Mouse (Mus musculus): Measurements from ENCODE around the gene Gm9837. TPM values are rescaled to one million over a fixed set of nuclear protein-coding genes. Genes with fewer than 3 reads are reported as not detected.

Gm9837 gene
- not detected in 2 replicates for polyA plus RNA-seq (2012; rRNA removed)

GRCm38 (mm10) chr11:53469968-53470695 is at the start of gene Gm9837:
Gm9837 (minus strand) TSS chr11:53470479.

GRCm38 (mm10) chr11:53519207-53520121 is 49.2 kb upstream of the Gm9837 start, which contains the start of gene Sept8:
Sept8 (plus strand) TSS chr11:53519257.

GRCm38 (mm10) chr11:53479783-53480301 is 9.6 kb upstream of the Gm9837 start, which contains the start of the genes Gm9945 and Sowaha:
Gm9945 (plus strand) TSS chr11:53480166.
Sowaha (minus strand) TSS chr11:53480274.

GRCm38 (mm10) chr11:53456474-53457371 is 13.6 kb downstream of the Gm9837 start, which contains the start of the genes Gm10447 and Shroom1:
Gm10447 (minus strand) TSS chr11:53457110.
Shroom1 (plus strand) TSS chr11:53457205.

GRCm38 (mm10) chr11:53430670-53431346 is 39.5 kb downstream of the Gm9837 start, which contains the start of the genes Uqcrq and Gdf9:
Uqcrq (minus strand) TSS chr11:53430831.
Gdf9 (plus strand) TSS chr11:53431023.

GRCm38 (mm10) chr11:53423036-53423435 is 47.2 kb downstream of the Gm9837 start, which contains the start of gene Leap2:
Leap2 (minus strand) TSS chr11:53423170.

Other genes with a start within 250 kb of the Gm9837 start
- 32.3 and 32.8 TPM in 2 replicates for gene Hspa4, start 170.0 kb downstream of the Gm9837 start, polyA plus RNA-seq (2012; rRNA removed)
- gene Zcchc10, start 145.8 kb downstream of the Gm9837 start, polyA plus RNA-seq (2012; rRNA removed): 8.7 and 9.4 TPM in 2 replicates
- 4.2 and 4.5 TPM in 2 replicates for gene Aff4, start 119.6 kb downstream of the Gm9837 start, polyA plus RNA-seq (2012; rRNA removed)
- gene Leap2, start 47.3 kb downstream of the Gm9837 start, polyA plus RNA-seq (2012; rRNA removed): 13.7 and 15.8 TPM in 2 replicates
- 215 and 231 TPM in 2 replicates for gene Uqcrq, start 39.6 kb downstream of the Gm9837 start, polyA plus RNA-seq (2012; rRNA removed)
- 0.12 and 0.43 TPM in 2 replicates for gene Gdf9, start 39.5 kb downstream of the Gm9837 start, polyA plus RNA-seq (2012; rRNA removed)
- 0.11 and 0.18 TPM in 2 replicates for gene Gm10447, start 13.4 kb downstream of the Gm9837 start, polyA plus RNA-seq (2012; rRNA removed)
- gene Shroom1, start 13.3 kb downstream of the Gm9837 start, polyA plus RNA-seq (2012; rRNA removed): 1.2 and 1.3 TPM in 2 replicates
- gene Gm9945, start 9.7 kb upstream of the Gm9837 start, polyA plus RNA-seq (2012; rRNA removed): 0.12 and 0.17 TPM in 2 replicates
- 11.3 and 16.0 TPM in 2 replicates for gene Sowaha, start 9.8 kb upstream of the Gm9837 start, polyA plus RNA-seq (2012; rRNA removed)
- 28.8 and 34.9 TPM in 2 replicates for gene Sept8, start 48.8 kb upstream of the Gm9837 start, polyA plus RNA-seq (2012; rRNA removed)
- gene Kif3a, start 96.9 kb upstream of the Gm9837 start, polyA plus RNA-seq (2012; rRNA removed): 3.4 and 3.6 TPM in 2 replicates
- 0.09 and 0.29 TPM in 2 replicates for gene Il4, start 148.2 kb upstream of the Gm9837 start, polyA plus RNA-seq (2012; rRNA removed)
- 0.02 TPM in 1 of 2 replicates, not detected in the other for gene Il13, start 164.2 kb upstream of the Gm9837 start, polyA plus RNA-seq (2012; rRNA removed)
- gene Rad50, start 236.8 kb upstream of the Gm9837 start, polyA plus RNA-seq (2012; rRNA removed): 5.2 and 6.0 TPM in 2 replicates